Mouse (Mus musculus) lung, adult 2 months (tissue): ENCODE data around the gene Cdc42se2. TPM values are rescaled to one million over a fixed set of nuclear protein-coding genes. Genes with fewer than 3 reads are reported as not detected.

ENCODE experiments used
- DNase-seq: peaks from one replicate; pipeline ENCODE4 v3.0.0; 2022
- H3K4me1 ChIP-seq: fragments of 200-500 bp; 2 replicates; pipeline ENCODE4 v1.6.1; 2011; ENCODE audit warnings: low read length; ENCODE audit not compliant: control insufficient read depth, insufficient read depth
- H3K4me3 ChIP-seq: fragments of 200-500 bp; replicated peaks from 2 replicates; pipeline ENCODE3; 2011; ENCODE audit warnings: low read depth, mild to moderate bottlenecking, control low read depth, low read length; ENCODE audit errors: extremely low read depth
- CTCF ChIP-seq: fragments of 200-500 bp; IDR thresholded peaks from 2 replicates; pipeline ENCODE4 v1.5.1; 2011; ENCODE audit warnings: mild to moderate bottlenecking, low read length, control low read depth; ENCODE audit not compliant: insufficient read depth
- POLR2A ChIP-seq: fragments of 200-500 bp; IDR thresholded peaks from 2 replicates; pipeline ENCODE4 v1.6.1; 2011; ENCODE audit warnings: low read depth, mild to moderate bottlenecking, control low read depth, low read length, borderline replicate concordance; ENCODE audit errors: extremely low read depth
- WGBS: fragments of 180-500 bp; shearing (Covaris S2); methylation state at CpG from one replicate; pipeline ENCODE4 v1.1.7; 2018; 5-methylcytosine and 5-hydroxymethylcytosine counted together
- polyA plus RNA-seq: library from polyadenylated mRNA; depleted of rRNA; stranded (reverse); fragments of >200 nt; gene quantifications from 2 replicates; pipeline ENCODE4 v1.2.3, GENCODE M21; 2012

Cdc42se2 gene
- polyA plus RNA-seq, 1 experiment: 67.7 TPM

GRCm38 (mm10) chr11:54777387-54778130 lies 9.9 kb downstream of the Cdc42se2 start:
- no peak for DNase-seq
- 57% methylated on average over 6 of the region's 6 CpGs for WGBS
- Histone ChIP-seq H3K4me3 (no peak overlapping the region), H3K4me1 (peaks cover 26% of the 10 kb centered on the region)
- TF ChIP-seq CTCF (no peak), POLR2A (no peak)

- no peak for DNase-seq
- TF ChIP-seq CTCF (no peak), POLR2A (no peak)
- Histone ChIP-seq H3K4me3 (no peak overlapping the region), H3K4me1 (peaks cover 21% of the 10 kb centered on the region)
- WGBS: 33% methylated on average over 4 of the region's 4 CpGs
These were observed 10.6 kb downstream of the Cdc42se2 start for GRCm38 (mm10) chr11:54776735-54777333.

- DNase-seq: no peak
- TF ChIP-seq POLR2A: no peak
- WGBS: 55% methylated on average over 2 of the region's 2 CpGs
- Histone ChIP-seq H3K4me1 (peaks cover 21% of the 10 kb centered on the region), H3K4me3 (no peak overlapping the region)
These were observed 11.1 kb downstream of the Cdc42se2 start for GRCm38 (mm10) chr11:54776367-54776701.

GRCm38 (mm10) chr11:54775628-54776366 lies 11.7 kb downstream of the Cdc42se2 start:
- H3K4me3 ChIP-seq: no peak overlapping the region
- no peak for DNase-seq
- 26% methylated on average over 4 of the region's 4 CpGs for WGBS
- no peak for TF ChIP-seq POLR2A
- no peak for TF ChIP-seq CTCF
- peaks cover 21% of the 10 kb centered on the region for H3K4me1 ChIP-seq

- no peak for DNase-seq
- 51% methylated on average over 7 of the region's 7 CpGs for WGBS
- no peak for TF ChIP-seq POLR2A
- no peak for TF ChIP-seq CTCF
- H3K4me1 ChIP-seq: peaks cover 23% of the 10 kb centered on the region
- no peak overlapping the region for H3K4me3 ChIP-seq
These were observed 13.0 kb downstream of the Cdc42se2 start for GRCm38 (mm10) chr11:54774282-54775078.

- no peak overlapping the region for H3K4me3 ChIP-seq
- peaks cover 18% of the 10 kb centered on the region for H3K4me1 ChIP-seq
- no peak for DNase-seq
- TF ChIP-seq POLR2A: no peak
These were observed 15.9 kb downstream of the Cdc42se2 start for GRCm38 (mm10) chr11:54771549-54771948.

- DNase-seq: no peak
- TF ChIP-seq POLR2A (no peak), CTCF (no peak)
- WGBS: 77% methylated on average over 5 of the region's 5 CpGs
These were observed 17.6 kb downstream of the Cdc42se2 start for GRCm38 (mm10) chr11:54769843-54770242.

GRCm38 (mm10) chr11:54768116-54768690 lies 19.3 kb downstream of the Cdc42se2 start:
- TF ChIP-seq POLR2A (no peak), CTCF (no peak)
- H3K4me1 ChIP-seq: peaks cover 6% of the 10 kb centered on the region
- DNase-seq: no peak
- 93% methylated on average over 3 of the region's 3 CpGs for WGBS
- H3K4me3 ChIP-seq: no peak overlapping the region

More at GRCm38 (mm10) chr11:54769843-54770242, 17.6 kb downstream of the Cdc42se2 start:
- H3K4me1 ChIP-seq: peaks cover 8% of the 10 kb centered on the region
- H3K4me3 ChIP-seq: no peak overlapping the region

GRCm38 (mm10) chr11:54764759-54765158 lies 22.7 kb downstream of the Cdc42se2 start:
- DNase-seq: no peak
- H3K4me1 ChIP-seq: peaks cover 4% of the 10 kb centered on the region
- H3K4me3 ChIP-seq: no peak overlapping the region
- 96% methylated on average over 1 of the region's 1 CpGs for WGBS
- no peak for TF ChIP-seq POLR2A
- no peak for TF ChIP-seq CTCF
